In genomic region chr5:115272812-115273548, GRCm38 (mm10) we compare ENCODE assay signal across 8 mouse cellular contexts. TPM values are rescaled to one million over a fixed set of nuclear protein-coding genes. Genes with fewer than 3 reads are reported as not detected.
DNase-seq lines count a peak whose midpoint lies in the region; ATAC-seq lines count a peak whose summit lies in the region.

Rnf10 (minus strand) TSS chr5:115272898.

- 14% methylated on average over 24 of the region's 26 CpGs for WGBS in forebrain, embryonic 11.5 days
- 14% methylated on average over 26 of the region's 26 CpGs for WGBS in heart, embryonic 16.5 days
- 12% methylated on average over 26 of the region's 26 CpGs for WGBS in liver, embryonic 15.5 days (ENCODE audit: insufficient replicate concordance)
- WGBS in neural tube, embryonic 12.5 days = 14% methylated on average over 26 of the region's 26 CpGs

- peak within 1 kb of the TSS; percentile 83 for H3K4me2 ChIP-seq in forebrain, embryonic 11.5 days (ENCODE audit: low read depth, low read length, severe bottlenecking)
- peak within 1 kb of the TSS; percentile 90 for H3K4me2 ChIP-seq in heart, embryonic 16.5 days (ENCODE audit: low read depth, low read length)
- H3K4me2 ChIP-seq in liver, embryonic 15.5 days = peak within 1 kb of the TSS; percentile 80
- peak within 1 kb of the TSS; percentile 91 for H3K4me2 ChIP-seq in neural tube, embryonic 12.5 days (replicated peaks)

- H3K4me3 ChIP-seq in forebrain, embryonic 11.5 days (ENCODE audit: low read depth, low read length) = peak within 1 kb of the TSS; percentile 99
- H3K4me3 ChIP-seq in heart, embryonic 16.5 days (ENCODE audit: low read length) = peak within 1 kb of the TSS; percentile 100
- peak within 1 kb of the TSS; percentile 99 for H3K4me3 ChIP-seq in liver, embryonic 15.5 days (replicated peaks)
- H3K4me3 ChIP-seq in neural tube, embryonic 12.5 days = peak within 1 kb of the TSS; percentile 96

- peak within 1 kb of the TSS; percentile 97 for H3K9ac ChIP-seq in forebrain, embryonic 11.5 days (ENCODE audit: low read length)
- H3K9ac ChIP-seq in heart, embryonic 16.5 days (ENCODE audit: low read length) = peak within 1 kb of the TSS; percentile 98
- H3K9ac ChIP-seq in liver, embryonic 15.5 days = peak within 1 kb of the TSS; percentile 98
- peak within 1 kb of the TSS; percentile 95 for H3K9ac ChIP-seq in neural tube, embryonic 12.5 days

- no peaks in the 10 kb centered on the region for H3K27me3 ChIP-seq in forebrain, embryonic 11.5 days (ENCODE audit: control insufficient read depth, insufficient read depth, low read length)
- no peaks in the 10 kb centered on the region for H3K27me3 ChIP-seq in heart, embryonic 16.5 days (ENCODE audit: control insufficient read depth, insufficient read depth, low read length)
- no peaks in the 10 kb centered on the region for H3K27me3 ChIP-seq in liver, embryonic 15.5 days
- no peaks in the 10 kb centered on the region for H3K27me3 ChIP-seq in neural tube, embryonic 12.5 days (replicated peaks)

- H3K9me3 ChIP-seq in forebrain, embryonic 11.5 days (ENCODE audit: control insufficient read depth, low read length) = no peaks in the 10 kb centered on the region
- H3K9me3 ChIP-seq in heart, embryonic 16.5 days (replicated peaks; ENCODE audit: control insufficient read depth, low read length) = no peaks in the 10 kb centered on the region
- H3K9me3 ChIP-seq in liver, embryonic 15.5 days (replicated peaks) = 0 out of 2 replicates have a peak, but pooled peaks cover 2% of the 10 kb centered on the region
- H3K9me3 ChIP-seq in neural tube, embryonic 12.5 days = no peaks in the 10 kb centered on the region

- DNase-seq in CD8-positive naive resting alpha-beta T cell, adult 2 months (ENCODE audit: low read depth in 2 of 2, low spot score in 2 of 2) = peak; percentile 95 to 99
- peak; percentile 96 for DNase-seq in c-Kit-positive CD71-negative TER-119-negative erythroid progenitor cells, embryonic 14.5 days (ENCODE audit: low read depth)
- peak; percentile 97 for DNase-seq in forebrain, embryonic 11.5 days (ENCODE audit: low spot score)
- DNase-seq in kidney, postnatal 36 days = peak; percentile 96 to 98
- DNase-seq in telencephalon, adult 2 months (ENCODE audit: low read depth, low spot score) = peak; percentile 90

- peaks cover 8% of the 10 kb centered on the region for H3K4me1 ChIP-seq in forebrain, embryonic 11.5 days (replicated peaks; ENCODE audit: control insufficient read depth, insufficient read depth, low read length)
- H3K4me1 ChIP-seq in heart, embryonic 16.5 days (ENCODE audit: control insufficient read depth, insufficient read depth, low read length) = peaks cover 39% of the 10 kb centered on the region
- peaks cover 50% of the 10 kb centered on the region for H3K4me1 ChIP-seq in liver, embryonic 15.5 days (replicated peaks)
- peaks cover 37% of the 10 kb centered on the region for H3K4me1 ChIP-seq in neural tube, embryonic 12.5 days

- H3K27ac ChIP-seq in forebrain, embryonic 11.5 days (ENCODE audit: low read depth, low read length) = peak within 1 kb of the TSS; percentile 70
- H3K27ac ChIP-seq in heart, embryonic 16.5 days (ENCODE audit: low read length) = peak within 1 kb of the TSS; percentile 81
- peak within 1 kb of the TSS; percentile 100 for H3K27ac ChIP-seq in liver, embryonic 15.5 days (replicated peaks)
- H3K27ac ChIP-seq in neural tube, embryonic 12.5 days = peak within 1 kb of the TSS; percentile 55; the same call in 1 of the 2 replicates

- ATAC-seq in forebrain, embryonic 11.5 days (replicated peaks; ENCODE audit: low FRiP score) = peak; percentile 82
- peak; percentile 91 for ATAC-seq in heart, embryonic 16.5 days (replicated peaks; ENCODE audit: extremely low read depth, insufficient read depth, low FRiP score)
- ATAC-seq in liver, embryonic 15.5 days (ENCODE audit: insufficient read depth) = peak; percentile 82
- ATAC-seq in neural tube, embryonic 12.5 days (ENCODE audit: low FRiP score, low read depth) = peak; percentile 82; the same call in 1 of the 2 replicates

- no peaks in the 10 kb centered on the region; the same call in 1 of the 2 replicates for H3K36me3 ChIP-seq in forebrain, embryonic 11.5 days (ENCODE audit: control insufficient read depth, insufficient read depth, low read length)
- 0 out of 2 replicates have a peak, but pooled peaks cover 2% of the 10 kb centered on the region for H3K36me3 ChIP-seq in heart, embryonic 16.5 days (ENCODE audit: control insufficient read depth, insufficient read depth)
- H3K36me3 ChIP-seq in liver, embryonic 15.5 days (replicated peaks) = peaks cover 30% of the 10 kb centered on the region
- H3K36me3 ChIP-seq in neural tube, embryonic 12.5 days = peaks cover 16% of the 10 kb centered on the region

RNA-seq across cellular contexts. Expression of gene Rnf10, which starts in this region (rescaled TPM):
- polyA plus RNA-seq in forebrain, embryonic 11.5 days (2014; fragmentation: Nextera tagmentation; extraction: Ambion mirVana) = 109 and 110 TPM in 2 replicates
- 126 and 133 TPM in 2 replicates for polyA plus RNA-seq in heart, embryonic 16.5 days (2015; fragmentation: Nextera tagmentation; extraction: Ambion mirVana)
- 146 and 173 TPM in 2 replicates for polyA plus RNA-seq in liver, embryonic 15.5 days (2015; fragmentation: Nextera tagmentation; extraction: Ambion mirVana)
- polyA plus RNA-seq in neural tube, embryonic 12.5 days (2016; fragmentation: Nextera tagmentation; extraction: Ambion mirVana) = 230 TPM in 2 replicates

Comparison
In these comparisons a context has a peak if more than half of its experiments do, and no peak if none do; other contexts are left out.
1. Peak in every context shown above with its lines: DNase-seq, ATAC-seq, H3K4me3 ChIP-seq and H3K27ac ChIP-seq.